Mouse (Mus musculus) hindbrain, embryonic 14.5 days (tissue): ENCODE data around the gene Chmp5. TPM values are rescaled to one million over a fixed set of nuclear protein-coding genes. Genes with fewer than 3 reads are reported as not detected.
"Not testable (repeated sequence)": the region's sequence is repeated elsewhere in the genome, so short reads cannot be mapped to it uniquely, and the experiment has no call there.

Source experiments
- ATAC-seq: fragments of 200-750 bp; cut with Nextera tagmentation; 2 replicates; pipeline ENCODE4 v1.8.0; 2017; ENCODE audit warnings: moderate number of reproducible peaks, mild to moderate bottlenecking, moderate TSS enrichment, moderate library complexity; ENCODE audit not compliant: low FRiP score
- DNase-seq: peaks from one replicate; pipeline ENCODE4 v3.0.0-alpha.2; 2015; ENCODE audit warnings: low spot score
- H3K27ac ChIP-seq: fragments of 300-500 bp; sonication (generic); 2 replicates; pipeline ENCODE4 v1.5.1; 2014; ENCODE audit warnings: mild to moderate bottlenecking, moderate library complexity
- H3K27me3 ChIP-seq: fragments of 300-500 bp; sonication (generic); 2 replicates; pipeline ENCODE4 v1.6.1; 2014; ENCODE audit warnings: mild to moderate bottlenecking, low read length, mixed read lengths; ENCODE audit not compliant: control insufficient read depth, insufficient read depth
- H3K36me3 ChIP-seq: fragments of 300-500 bp; sonication (generic); replicated peaks from 2 replicates; pipeline ENCODE4 v1.6.1; 2014; ENCODE audit not compliant: control insufficient read depth, insufficient read depth
- H3K4me1 ChIP-seq: fragments of 300-500 bp; sonication (generic); replicated peaks from 2 replicates; pipeline ENCODE4 v1.6.1; 2014; ENCODE audit warnings: antibody characterized with exemption, low read length, mixed read lengths; ENCODE audit not compliant: control insufficient read depth, insufficient read depth
- H3K4me2 ChIP-seq: fragments of 300-500 bp; sonication (generic); replicated peaks from 2 replicates; pipeline ENCODE4 v1.6.1; 2014; ENCODE audit warnings: mild to moderate bottlenecking, moderate library complexity
- H3K4me3 ChIP-seq: fragments of 300-500 bp; sonication (generic); replicated peaks from 2 replicates; pipeline ENCODE4 v1.5.1; 2014; ENCODE audit warnings: mild to moderate bottlenecking, low read length
- H3K9ac ChIP-seq: fragments of 300-500 bp; sonication (generic); 2 replicates; pipeline ENCODE4 v1.6.1; 2014
- H3K9me3 ChIP-seq: fragments of 300-500 bp; sonication (generic); 2 replicates; pipeline ENCODE4 v1.6.1; 2016; ENCODE audit warnings: low read length; ENCODE audit not compliant: control insufficient read depth
- WGBS: fragments of 180-500 bp; shearing (Covaris S2); extraction: QIAGEN DNeasy Blood & Tissue Kit; methylation state at CpG from one replicate; pipeline ENCODE4 v1.1.7; 2014; 5-methylcytosine and 5-hydroxymethylcytosine counted together
- polyA plus RNA-seq: library from polyadenylated mRNA; unstranded; fragments of >200 nt; fragmentation: Nextera tagmentation; extraction: Ambion mirVana; gene quantifications from 2 replicates; pipeline ENCODE4 v1.2.1, GENCODE M21; 2014

Gene Chmp5
- polyA plus RNA-seq, 1 experiment from 2014 or later = 147 TPM

GRCm38 (mm10) chr4:40916592-40917155 is 31.5 kb upstream of the Chmp5 start:
- 91% methylated on average over 7 of the region's 7 CpGs for WGBS
- ATAC-seq = no peak

GRCm38 (mm10) chr4:40919785-40920184 is 28.4 kb upstream of the Chmp5 start, which contains the start of gene Spink4:
Gene Spink4, plus strand, starts transcription at chr4:40920052.
- Histone ChIP-seq H3K27ac (no peak within 1 kb of the TSS), H3K4me3 (no peak within 1 kb of the TSS), H3K9ac (no peak within 1 kb of the TSS), H3K36me3 (no peaks in the 10 kb centered on the region), H3K4me1 (no peaks in the 10 kb centered on the region), H3K9me3 (no peaks in the 10 kb centered on the region), H3K4me2 (no peak within 1 kb of the TSS), H3K27me3 (no peaks in the 10 kb centered on the region)
- DNase-seq = no peak
- ATAC-seq = no peak
- WGBS = 67% methylated on average over 3 of the region's 3 CpGs

More at GRCm38 (mm10) chr4:40916592-40917155, 31.5 kb upstream of the Chmp5 start:
- no peaks in the 10 kb centered on the region for H3K27me3 ChIP-seq
- H3K9ac ChIP-seq = no peak overlapping the region
- H3K4me3 ChIP-seq = no peak overlapping the region
- H3K9me3 ChIP-seq = no peaks in the 10 kb centered on the region
- H3K36me3 ChIP-seq = no peaks in the 10 kb centered on the region
- DNase-seq = no peak
- H3K27ac ChIP-seq = no peak overlapping the region
- no peak overlapping the region for H3K4me2 ChIP-seq
- no peaks in the 10 kb centered on the region for H3K4me1 ChIP-seq

GRCm38 (mm10) chr4:40920576-40920975 is 27.6 kb upstream of the Chmp5 start:
- DNase-seq = no peak
- 83% methylated on average over 2 of the region's 2 CpGs for WGBS
- H3K27ac ChIP-seq = no peak overlapping the region

GRCm38 (mm10) chr4:40921288-40921687 is 26.9 kb upstream of the Chmp5 start:
- no peak overlapping the region for H3K4me2 ChIP-seq
- no peaks in the 10 kb centered on the region for H3K27me3 ChIP-seq
- no peak overlapping the region for H3K27ac ChIP-seq
- no peaks in the 10 kb centered on the region for H3K4me1 ChIP-seq
- no peaks in the 10 kb centered on the region for H3K9me3 ChIP-seq
- 83% methylated on average over 3 of the region's 3 CpGs for WGBS
- H3K36me3 ChIP-seq = no peaks in the 10 kb centered on the region
- DNase-seq (no peak), ATAC-seq (no peak)
- no peak overlapping the region for H3K9ac ChIP-seq
- no peak overlapping the region for H3K4me3 ChIP-seq

More at GRCm38 (mm10) chr4:40920576-40920975, 27.6 kb upstream of the Chmp5 start:
- ATAC-seq = no peak
- H3K27me3 ChIP-seq = no peaks in the 10 kb centered on the region
- H3K9me3 ChIP-seq = no peaks in the 10 kb centered on the region
- H3K4me2 ChIP-seq = no peak overlapping the region
- no peaks in the 10 kb centered on the region for H3K4me1 ChIP-seq
- H3K36me3 ChIP-seq = no peaks in the 10 kb centered on the region
- H3K4me3 ChIP-seq = no peak overlapping the region
- no peak overlapping the region for H3K9ac ChIP-seq

- H3K27me3 ChIP-seq = no peaks in the 10 kb centered on the region
- no peak overlapping the region for H3K4me3 ChIP-seq
- H3K4me2 ChIP-seq = no peak overlapping the region
- no peak overlapping the region for H3K27ac ChIP-seq
- DNase-seq (no peak), ATAC-seq (no peak)
- H3K4me1 ChIP-seq = no peaks in the 10 kb centered on the region
- no peaks in the 10 kb centered on the region for H3K36me3 ChIP-seq
- WGBS = 84% methylated on average over 6 of the region's 6 CpGs
- no peak overlapping the region for H3K9ac ChIP-seq
- no peaks in the 10 kb centered on the region for H3K9me3 ChIP-seq
These were observed 25.0 kb upstream of the Chmp5 start for GRCm38 (mm10) chr4:40923087-40923651.

GRCm38 (mm10) chr4:40925568-40925967 is 22.6 kb upstream of the Chmp5 start:
- Histone ChIP-seq H3K4me1 (no peaks in the 10 kb centered on the region), H3K36me3 (no peaks in the 10 kb centered on the region), H3K27me3 (no peaks in the 10 kb centered on the region), H3K9ac (no peak overlapping the region), H3K4me3 (no peak overlapping the region), H3K4me2 (no peak overlapping the region), H3K27ac (no peak overlapping the region), H3K9me3 (no peaks in the 10 kb centered on the region)
- ATAC-seq (no peak), DNase-seq (no peak)
- 30% methylated on average over 3 of the region's 3 CpGs for WGBS

GRCm38 (mm10) chr4:40929046-40929445 is 19.2 kb upstream of the Chmp5 start:
- no peak overlapping the region for H3K9ac ChIP-seq

GRCm38 (mm10) chr4:40933694-40934093 is 14.5 kb upstream of the Chmp5 start:
- no peaks in the 10 kb centered on the region for H3K9me3 ChIP-seq
- peaks cover 56% of the 10 kb centered on the region for H3K36me3 ChIP-seq
- ATAC-seq (no peak), DNase-seq (no peak)
- no peak overlapping the region for H3K9ac ChIP-seq
- 92% methylated on average over 5 of the region's 5 CpGs for WGBS
- H3K27me3 ChIP-seq = no peaks in the 10 kb centered on the region
- no peak overlapping the region for H3K4me2 ChIP-seq
- no peaks in the 10 kb centered on the region for H3K4me1 ChIP-seq
- H3K27ac ChIP-seq = no peak overlapping the region
- H3K4me3 ChIP-seq = no peak overlapping the region

More at GRCm38 (mm10) chr4:40929046-40929445, 19.2 kb upstream of the Chmp5 start:
- no peak overlapping the region for H3K4me2 ChIP-seq
- no peak overlapping the region for H3K27ac ChIP-seq
- 79% methylated on average over 7 of the region's 7 CpGs for WGBS
- H3K36me3 ChIP-seq = peaks cover 16% of the 10 kb centered on the region
- H3K4me3 ChIP-seq = no peak overlapping the region
- DNase-seq (no peak), ATAC-seq (no peak)
- H3K27me3 ChIP-seq = no peaks in the 10 kb centered on the region
- H3K4me1 ChIP-seq = no peaks in the 10 kb centered on the region
- H3K9me3 ChIP-seq = no peaks in the 10 kb centered on the region

- H3K4me2 ChIP-seq, H3K27ac ChIP-seq, H3K27me3 ChIP-seq, H3K9ac ChIP-seq, H3K4me1 ChIP-seq, H3K4me3 ChIP-seq, ATAC-seq, H3K9me3 ChIP-seq, DNase-seq: not testable (repeated sequence)
- WGBS = 94% methylated on average over 3 of the region's 3 CpGs
- H3K36me3 ChIP-seq = peaks cover 63% of the 10 kb centered on the region
These were observed 13.8 kb upstream of the Chmp5 start for GRCm38 (mm10) chr4:40934369-40934768.
